Mouse (Mus musculus) heart, postnatal 10 days (tissue): ENCODE measurements around the gene Shisa2. TPM values are rescaled to one million over a fixed set of nuclear protein-coding genes. Genes with fewer than 3 reads are reported as not detected.

Experiments
- total RNA-seq, 2 experiments: library from RNA; stranded (reverse); gene quantifications; 2 replicates each; pipeline ENCODE4 v1.2.3; 2021

Shisa2 gene
- total RNA-seq, 2 experiments from 2014 or later = 1.0 to 1.3 TPM

Other genes starting within 250 kb of the Shisa2 start
- gene Phf11c, start 229.9 kb upstream of the Shisa2 start, total RNA-seq = 1 to 10 TPM; 1.0 to 1.2 TPM
- gene Setdb2, start 184.4 kb upstream of the Shisa2 start, total RNA-seq = 10 to 100 TPM in 1 of 2 experiments, 1 to 10 TPM in 1; 7.1 to 13.3 TPM
- 10 to 100 TPM; 20.3 to 24.5 TPM for gene Cab39l, start 184.3 kb upstream of the Shisa2 start, total RNA-seq
- 10 to 100 TPM; 37.5 to 38.9 TPM for gene Cdadc1, start 27.3 kb upstream of the Shisa2 start, total RNA-seq